Mouse (Mus musculus) adrenal gland, adult 2 months (tissue): ENCODE data around the gene Arhgef3. TPM values are rescaled to one million over a fixed set of nuclear protein-coding genes. Genes with fewer than 3 reads are reported as not detected.

ENCODE experiments used
- DNase-seq: peaks from one replicate; pipeline ENCODE4 v3.0.0; 2021
- microRNA-seq, 2 experiments: library from miRNA; unstranded; fragments of <30 nt; microRNA quantifications; one replicate each; pipeline ENCODE4 v1.2.0; 2021
- polyA plus RNA-seq: library from polyadenylated mRNA; depleted of rRNA; stranded (reverse); fragments of >200 nt; gene quantifications from 2 replicates; pipeline ENCODE4 v1.2.3, GENCODE M21; 2012; rRNA removed
- total RNA-seq, 2 experiments: library from RNA; stranded (reverse); gene quantifications; 2 replicates each; pipeline ENCODE4 v1.2.3; 2021

Gene Arhgef3
- total and polyA plus RNA-seq, 3 experiments = 8.2 to 44.1 (median 39.8) TPM

DNA sequence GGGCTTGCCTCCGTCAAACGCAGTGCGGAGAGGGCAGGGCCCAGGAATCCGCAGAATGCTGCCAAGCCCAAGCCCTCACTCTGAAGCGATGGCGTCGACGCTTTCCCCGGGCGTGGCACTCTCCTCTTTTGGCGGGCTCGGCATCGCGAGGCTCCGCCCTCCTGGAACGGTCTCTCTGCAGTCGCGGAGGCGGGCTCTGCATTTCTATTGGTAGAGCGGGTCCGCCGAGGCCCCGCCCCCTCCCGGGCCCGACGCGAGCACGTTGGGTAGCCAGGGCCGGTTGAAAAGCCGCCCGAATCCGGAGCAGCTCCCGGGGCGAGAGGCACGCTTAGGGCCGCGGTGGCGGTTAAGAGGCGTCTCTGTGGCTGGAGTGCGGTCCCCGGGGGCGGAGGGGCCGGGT lies 313.9 kb downstream of the Arhgef3 start, which contains the start of gene Fam208a:
Gene Fam208a (plus strand): TSS at position 262 of the 400 bp plus-strand sequence.
- DNase-seq = peak; percentile 96

DNA sequence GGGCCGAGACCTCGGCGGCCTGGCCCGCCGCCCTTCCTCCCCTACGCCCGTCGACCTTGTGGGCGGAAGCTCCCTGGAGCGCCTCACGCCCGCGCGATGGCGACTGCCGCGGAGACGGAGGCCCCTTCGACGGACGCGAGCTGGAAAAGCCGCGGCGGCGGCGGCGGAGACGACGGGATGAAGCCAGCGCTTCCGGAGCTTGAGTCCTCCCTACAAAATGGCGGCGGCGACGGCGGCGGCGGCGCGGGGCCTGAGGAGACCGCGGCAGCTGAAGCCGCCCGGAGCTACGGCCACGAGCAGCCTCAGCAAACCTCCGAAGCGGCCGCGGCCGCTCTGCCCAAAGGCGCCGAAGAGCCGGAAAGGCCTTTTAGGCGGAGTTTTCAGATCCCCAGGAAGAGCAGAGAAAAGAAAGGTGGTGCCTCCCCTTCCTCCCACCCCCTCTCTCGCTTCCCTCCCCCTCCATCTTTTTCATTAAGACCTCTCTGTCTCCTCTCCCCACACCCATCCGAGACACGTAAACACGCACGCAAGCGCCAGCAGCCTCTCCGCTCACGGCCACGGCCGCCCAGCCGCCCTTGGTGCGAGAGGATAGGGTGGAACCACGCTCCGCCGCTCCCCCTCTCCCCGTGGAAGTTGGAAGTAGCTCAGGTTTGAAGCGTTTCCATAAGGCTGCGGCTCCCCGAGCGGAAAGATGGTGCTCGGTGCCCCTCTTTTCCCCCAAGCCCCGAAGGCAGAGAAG lies 314.4 kb downstream of the Arhgef3 start:
- peak; percentile 93 for DNase-seq

DNA sequence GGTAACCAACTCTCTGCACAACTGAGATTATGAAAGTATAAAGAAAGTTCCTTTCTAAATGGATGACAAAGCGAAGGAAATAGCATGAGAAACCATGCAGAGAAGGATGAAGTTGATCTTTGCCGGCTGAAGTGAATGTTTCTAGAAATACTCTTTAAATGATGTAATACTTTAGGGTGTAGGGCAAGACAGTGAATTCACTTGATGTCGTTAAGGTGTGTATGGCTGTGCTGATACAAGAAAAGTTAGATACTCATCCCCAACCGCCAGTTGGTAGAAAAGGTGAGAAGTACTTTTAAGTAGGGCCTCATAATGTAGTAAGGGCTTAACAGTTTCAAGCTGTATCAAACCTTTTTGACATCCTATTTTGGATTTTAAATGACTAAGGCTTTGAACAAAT lies 315.6 kb downstream of the Arhgef3 start:
- DNase-seq = no peak

DNA sequence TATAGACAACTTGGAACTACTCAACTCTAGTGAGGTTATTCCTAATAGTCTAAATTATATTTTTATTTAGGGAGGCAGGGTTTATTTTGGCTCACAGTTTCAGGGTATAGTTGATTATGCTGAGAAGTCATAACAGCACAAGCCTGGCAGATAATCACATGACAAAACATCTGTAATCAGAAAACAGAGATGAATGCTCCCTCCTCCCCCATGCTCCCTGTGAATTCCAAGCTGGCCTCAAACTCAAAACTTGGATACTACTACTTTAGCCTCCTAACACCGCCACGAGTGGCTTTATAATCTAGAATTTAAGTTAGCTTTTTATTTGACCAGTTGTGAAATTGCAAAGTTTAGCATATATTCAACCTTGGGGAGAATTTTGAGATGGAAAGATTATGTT lies 317.4 kb downstream of the Arhgef3 start:
- no peak for DNase-seq

DNA sequence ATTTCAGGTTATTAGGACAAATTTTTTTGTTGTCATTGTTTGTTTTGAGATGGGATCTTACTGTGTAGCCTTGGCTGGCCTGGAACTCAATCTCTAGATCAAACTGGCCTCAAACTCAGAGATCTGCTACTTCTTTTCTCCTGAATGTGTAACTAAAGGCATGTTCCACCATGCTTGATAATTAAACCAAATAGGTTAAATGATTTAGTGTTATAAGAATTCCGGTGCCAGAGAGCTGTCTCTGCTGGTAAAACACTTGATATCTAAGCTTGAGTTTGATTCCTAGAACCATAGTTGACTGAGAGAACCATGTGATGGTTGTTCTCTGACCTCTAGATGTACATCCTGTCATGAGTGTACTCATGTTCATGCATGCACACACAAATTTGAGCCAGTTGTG lies 321.4 kb downstream of the Arhgef3 start:
- DNase-seq = no peak

DNA sequence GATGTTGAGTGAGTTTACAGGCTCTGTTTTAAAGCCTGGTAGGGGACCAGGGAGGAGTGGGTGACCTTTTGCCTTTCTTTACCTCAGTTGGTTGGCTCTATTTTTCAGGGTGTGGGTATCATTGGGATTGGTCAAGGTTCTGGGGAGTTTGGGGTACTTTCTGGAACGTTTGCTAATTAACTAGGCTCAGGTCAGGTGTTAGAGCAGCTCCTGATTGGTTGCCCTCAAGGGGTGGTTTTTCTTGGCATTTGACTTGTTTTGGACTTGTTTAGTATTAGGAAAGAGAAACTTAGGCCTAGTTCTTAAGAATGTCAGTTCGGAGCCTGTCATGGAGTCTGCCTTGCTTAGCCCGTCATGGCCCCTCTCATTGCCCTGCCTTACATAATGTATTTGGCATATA lies 322.1 kb downstream of the Arhgef3 start:
- DNase-seq = no peak

DNA sequence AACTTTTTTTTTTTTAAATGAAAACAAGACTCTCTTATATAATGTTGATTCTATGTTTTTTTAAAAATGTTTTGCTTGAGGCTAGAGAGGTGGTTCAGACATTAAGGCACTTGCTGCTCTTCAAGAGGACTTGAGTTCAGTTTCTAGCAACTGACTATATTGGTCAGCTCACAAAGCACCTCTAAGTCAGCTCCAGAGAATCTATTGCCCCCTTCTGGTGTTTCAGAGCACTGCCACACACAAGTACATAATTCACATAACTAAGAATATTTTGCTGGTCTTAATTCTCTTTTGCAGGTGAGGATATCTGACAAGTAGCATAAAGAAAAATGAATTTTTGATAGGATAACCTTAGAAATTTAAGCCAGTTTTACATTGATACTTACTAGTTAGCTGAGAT lies 326.2 kb downstream of the Arhgef3 start:
- DNase-seq = no peak

DNA sequence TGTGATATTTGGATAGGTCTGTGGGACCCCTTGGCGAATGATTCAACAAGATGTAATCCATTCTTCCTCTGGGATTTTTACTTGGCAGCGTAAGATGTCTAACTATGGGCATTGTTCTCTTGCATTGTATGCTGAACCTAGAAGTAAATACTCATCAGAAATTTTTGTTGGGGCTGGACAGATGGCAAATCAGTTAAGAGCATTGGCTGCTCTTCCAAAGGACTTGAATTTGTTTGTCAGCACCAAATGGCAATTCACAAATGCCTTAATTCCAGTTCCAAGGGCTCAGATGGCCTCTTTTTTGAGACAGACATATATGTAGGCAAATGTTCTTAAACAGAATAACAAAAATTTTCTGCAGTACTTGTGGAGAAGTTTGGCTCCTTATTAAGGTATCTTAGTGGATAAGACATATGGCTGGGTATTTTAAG lies 330.2 kb downstream of the Arhgef3 start:
- no peak for DNase-seq

DNA sequence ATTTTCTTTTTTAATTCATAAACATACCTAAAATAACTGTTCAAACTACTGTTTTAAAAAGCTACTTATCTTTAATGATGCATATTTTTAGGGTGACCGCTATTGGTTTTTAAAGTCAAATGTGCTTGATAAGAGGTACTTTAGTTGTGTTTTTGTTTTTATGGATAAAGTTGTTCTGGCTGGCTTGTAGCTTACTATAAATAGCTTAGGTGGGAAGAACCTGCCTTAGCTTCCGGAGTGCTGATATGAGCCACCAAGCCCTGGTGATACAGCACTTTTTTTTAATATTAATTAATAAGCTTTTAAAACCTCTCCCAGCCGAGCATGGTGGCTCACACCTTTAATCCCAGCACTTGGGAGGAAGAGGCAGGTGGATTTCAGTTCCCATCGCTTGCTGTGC lies 332.3 kb downstream of the Arhgef3 start:
- DNase-seq = no peak

Small RNA genes within 50 kb of the gene (microRNA-seq; reads per million reads assigned to microRNA genes)
- gene Gm23633 = 0 reads per million in 2 experiments

Other genes starting within 250 kb of the Arhgef3 start
- not detected for gene Asb14, start 220.3 kb upstream of the Arhgef3 start, total RNA-seq
- gene Asb14, start 220.3 kb upstream of the Arhgef3 start, polyA plus RNA-seq = not detected in 2 replicates
- 10 to 100 TPM; 38.7 to 49.6 TPM for gene Appl1, start 143.7 kb upstream of the Arhgef3 start, total RNA-seq
- gene Appl1, start 143.7 kb upstream of the Arhgef3 start, polyA plus RNA-seq = 2.6 TPM in 2 replicates
- not detected for gene Hesx1, start 120.5 kb upstream of the Arhgef3 start, total RNA-seq
- not detected in 2 replicates for gene Hesx1, start 120.5 kb upstream of the Arhgef3 start, polyA plus RNA-seq
- gene Il17rd, start 76.0 kb upstream of the Arhgef3 start, total RNA-seq = 1 to 10 TPM; 2.0 to 3.4 TPM
- 1.2 and 1.3 TPM in 2 replicates for gene Il17rd, start 76.0 kb upstream of the Arhgef3 start, polyA plus RNA-seq